Mouse (Mus musculus) cerebellum, postnatal 14 days (tissue): Measurements from ENCODE around the gene March7.

Experiments used
- DNase-seq, 2 experiments: peaks; one replicate each; pipeline ENCODE4 v3.0.0; 2021; ENCODE audit warnings: mixed read lengths in 2 of 2

March7 gene

DNA sequence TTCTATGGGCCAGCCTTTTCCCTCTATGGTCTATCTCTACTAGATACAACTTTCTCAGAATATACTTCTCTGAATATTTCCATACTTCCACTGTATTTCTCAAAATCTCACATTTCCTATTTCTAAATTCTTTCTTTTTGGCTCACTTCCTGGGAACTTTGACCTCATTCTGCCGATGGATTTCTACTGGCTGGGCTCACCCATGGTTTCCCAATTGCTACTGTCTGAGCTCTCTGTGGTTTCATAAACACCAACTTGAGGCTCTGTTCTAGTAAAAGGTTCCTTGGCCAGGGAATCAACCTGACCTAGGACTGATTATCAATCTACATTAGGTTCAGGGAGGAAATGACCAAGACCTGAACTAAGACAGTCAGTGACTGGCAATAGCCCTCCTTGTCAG, 79.8 kb downstream of the March7 start:
- DNase-seq, result no peak

DNA sequence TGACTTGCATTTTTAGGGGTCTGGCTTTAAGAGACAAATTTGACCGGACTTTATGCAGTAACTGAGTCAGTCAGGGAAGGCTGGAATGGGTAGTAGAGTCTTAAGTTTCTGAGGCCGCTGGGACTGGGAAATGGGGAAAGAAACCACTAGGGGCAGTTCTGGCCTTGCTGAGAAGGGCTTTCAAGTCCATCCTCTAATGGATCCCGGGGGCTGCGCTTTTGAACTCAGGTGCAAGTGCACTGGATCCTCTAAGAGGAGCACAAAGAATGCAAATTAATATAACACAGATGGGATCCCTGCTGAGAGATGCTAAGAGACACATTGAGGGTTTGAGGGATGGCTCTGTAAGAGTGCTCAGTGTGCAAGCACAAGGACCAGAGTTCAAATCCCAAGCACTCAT, 81.7 kb downstream of the March7 start:
- DNase-seq, result no peak

DNA sequence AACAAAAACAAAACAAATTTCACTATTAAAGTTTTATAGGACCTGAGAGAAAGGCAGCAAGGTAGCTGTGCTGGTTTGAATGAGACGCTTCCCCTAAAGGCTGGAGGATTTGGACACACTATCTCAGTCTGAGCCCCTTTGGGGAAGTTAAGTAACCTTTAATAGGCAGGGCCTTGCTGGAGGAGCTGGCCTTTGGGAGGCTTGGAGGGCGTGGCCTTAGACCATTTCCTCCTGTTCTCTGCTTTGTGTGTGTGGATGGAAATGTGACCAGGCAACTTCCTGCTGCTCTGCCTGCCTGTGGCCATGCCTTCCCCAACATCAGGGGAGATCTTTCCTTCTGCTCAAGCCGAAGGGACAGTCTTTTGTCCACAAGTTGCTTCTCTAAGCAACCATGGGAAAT, 88.6 kb downstream of the March7 start:
- DNase-seq, result no peak

DNA sequence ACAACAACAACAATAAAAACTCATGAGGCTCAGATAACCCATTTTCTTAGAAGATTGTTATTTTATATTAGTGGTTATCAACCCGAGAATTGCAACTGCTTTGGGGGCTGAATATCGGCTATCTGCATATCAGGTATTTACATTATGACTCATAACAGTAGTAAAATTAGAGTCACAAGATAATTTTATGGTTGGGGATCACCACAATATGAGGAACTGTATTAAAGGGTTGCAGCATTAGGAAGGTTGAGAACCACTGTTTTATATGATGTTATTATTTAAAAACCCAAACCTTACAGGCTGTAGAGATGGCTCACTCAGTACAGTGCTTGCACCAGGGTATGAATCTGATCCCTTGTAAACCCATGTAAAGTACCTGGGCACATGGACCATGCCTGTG, 89.6 kb downstream of the March7 start:
- no peak for DNase-seq
